Mouse (Mus musculus): ENCODE measurements around the gene Platr17.
"Not testable (repeated sequence)": the region's sequence is repeated elsewhere in the genome, so short reads cannot be mapped to it uniquely, and the experiment has no call there.

- TF ChIP-seq CTCF, EP300 (IDR thresholded peaks at IDR 0.05; ENCODE audit: low read depth): not testable (repeated sequence)
These were observed 17.1 kb upstream of the Platr17 start for GRCm38 (mm10) chr17:33887802-33888201.
